Mouse (Mus musculus): ENCODE measurements around the gene Gfer.

The Gfer gene

DNA sequence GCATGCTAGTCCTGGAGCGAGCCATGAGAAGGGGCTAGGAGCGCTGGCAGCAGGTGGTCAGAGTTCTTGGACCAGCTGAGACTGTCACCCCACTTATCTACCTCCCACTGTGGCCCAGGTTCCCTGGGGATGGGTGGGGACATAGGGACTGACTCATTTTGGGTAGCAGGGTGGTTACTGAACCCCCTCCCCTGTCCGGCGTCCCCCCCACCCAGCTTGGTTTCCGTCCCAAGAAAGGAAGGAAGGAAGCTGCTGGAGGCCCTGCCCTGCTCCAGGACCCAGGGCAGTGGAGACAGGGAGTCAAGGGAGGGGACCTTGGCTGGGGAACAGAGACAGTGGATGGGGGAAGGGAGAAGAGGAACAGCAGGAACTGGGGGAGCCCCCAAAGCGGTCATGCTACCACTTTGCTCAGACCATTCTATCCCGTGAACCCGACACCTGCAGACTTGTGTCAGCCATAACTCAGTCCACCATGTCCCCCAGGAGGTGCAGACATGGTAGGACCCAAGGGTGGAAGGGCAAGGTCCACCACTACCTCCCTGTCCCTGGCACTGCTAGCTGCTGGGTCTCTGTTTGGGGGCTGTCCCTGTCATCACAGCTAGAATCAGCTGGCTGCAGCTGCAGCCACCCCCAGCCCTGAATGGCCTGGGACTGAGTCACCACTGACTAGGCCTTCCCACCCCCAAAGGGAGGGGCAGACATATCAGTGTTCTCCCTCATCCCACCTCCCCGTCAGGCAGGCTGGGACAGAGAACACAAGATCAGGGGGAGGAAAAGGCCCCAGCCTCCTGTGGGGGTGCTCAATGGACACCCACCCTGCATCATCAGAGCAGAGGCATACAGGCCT lies 50.9 kb downstream of the Gfer start:
- DNase-seq, result peak; percentile 22

GRCm38 (mm10) chr17:24644030-24644715 lies 51.8 kb downstream of the Gfer start:
- peak; percentile 35 for DNase-seq

All from liver (tissue).